13 mouse cellular contexts compared by ENCODE assay signal in the genomic region with DNA sequence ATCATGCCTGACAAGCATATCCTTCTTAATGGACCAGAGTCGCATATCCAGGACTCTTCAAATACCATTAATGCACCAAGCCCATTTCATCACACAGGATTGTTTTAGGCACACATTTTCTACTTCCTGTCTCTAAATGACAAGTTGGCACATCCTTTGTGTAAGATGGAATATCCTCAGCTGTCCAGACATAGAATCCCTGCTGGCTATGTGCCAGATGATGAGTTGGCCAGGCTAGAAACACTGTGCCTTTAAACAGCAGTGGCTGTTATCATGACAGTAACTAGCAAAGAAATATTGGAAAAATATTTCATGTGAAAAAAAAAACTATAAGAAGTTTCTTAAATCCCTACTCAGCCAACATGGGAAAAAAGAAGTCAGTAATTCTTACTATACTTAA. TPM values are rescaled to one million over a fixed set of nuclear protein-coding genes. Genes with fewer than 3 reads are reported as not detected.
A peak's percentile ranks its signal among the peaks of the same experiment; 100 is the strongest.
DNase-seq lines count a peak whose midpoint lies in the region; ATAC-seq and TF ChIP-seq lines count a peak whose summit lies in the region.
"Had no signal": no experiment of that assay in that cellular context is flagged by ENCODE, and none has a peak within 500 bp of the region (broad histone marks: within the 10 kb centered on the region; RNA-seq: fewer than 3 reads in every experiment).

No protein-coding gene starts in this region.

- intact Hi-C loops in heart, postnatal 25 days (cut with DNase I) = no loop called here

- in situ Hi-C loops in Patski (cut with MboI; ENCODE audit: low pct_unique_long_range_greater_than_20kb) = no loop called here

- CTCF ChIA-PET in Patski (lab: Charles Lee) = interaction anchor here (0.6 kb wide), 1 partner anchor 10 kb away, joined by 3 read pairs; no protein-coding TSS in a partner anchor

- no peak overlapping the region for H3K4me3 ChIP-seq in liver, embryonic 11.5 days (ENCODE audit: low read depth, low read length)
- H3K4me3 ChIP-seq: embryonic facial prominence, embryonic 12.5 days; heart, adult 2 months; midbrain, embryonic 13.5 days; neural tube, embryonic 13.5 days had no signal

- H3K9me3 ChIP-seq in liver, embryonic 11.5 days (ENCODE audit: control insufficient read depth, low read length) = no peaks in the 10 kb centered on the region
- H3K9me3 ChIP-seq: embryonic facial prominence, embryonic 12.5 days; midbrain, embryonic 13.5 days; neural tube, embryonic 13.5 days had no signal

- WGBS in liver, embryonic 11.5 days = 56% methylated on average over 1 of the region's 1 CpGs

- H3K27me3 ChIP-seq in liver, embryonic 11.5 days (replicated peaks; ENCODE audit: control insufficient read depth, insufficient read depth, low read length) = no peaks in the 10 kb centered on the region
- peaks cover 15% of the 10 kb centered on the region for H3K27me3 ChIP-seq in Patski
- H3K27me3 ChIP-seq: embryonic facial prominence, embryonic 12.5 days; midbrain, embryonic 13.5 days; neural tube, embryonic 13.5 days had no signal

- H3K4me1 ChIP-seq in liver, embryonic 11.5 days (replicated peaks; ENCODE audit: control insufficient read depth, insufficient read depth, low read length) = no peaks in the 10 kb centered on the region
- H3K4me1 ChIP-seq: embryonic facial prominence, embryonic 12.5 days; midbrain, embryonic 13.5 days; neural tube, embryonic 13.5 days had no signal

- ATAC-seq in liver, embryonic 11.5 days (replicated peaks; ENCODE audit: low FRiP score) = no peak
- ATAC-seq in Patski = no peak
- ATAC-seq: inflammation-experienced regulatory T-cells, adult 6 months; midbrain, embryonic 13.5 days had no signal

- H3K9ac ChIP-seq in liver, embryonic 11.5 days (ENCODE audit: low read depth, low read length) = no peak overlapping the region
- H3K9ac ChIP-seq: embryonic facial prominence, embryonic 12.5 days; midbrain, embryonic 13.5 days; neural tube, embryonic 13.5 days had no signal

- no peak for TF ChIP-seq CTCF in Patski (IDR thresholded peaks at IDR 0.05)

- H3K36me3 ChIP-seq in liver, embryonic 11.5 days (ENCODE audit: control insufficient read depth, insufficient read depth, low read length) = no peaks in the 10 kb centered on the region
- H3K36me3 ChIP-seq: embryonic facial prominence, embryonic 12.5 days; midbrain, embryonic 13.5 days; neural tube, embryonic 13.5 days had no signal

- no peak overlapping the region for H3K4me2 ChIP-seq in liver, embryonic 11.5 days
- H3K4me2 ChIP-seq: embryonic facial prominence, embryonic 12.5 days; midbrain, embryonic 13.5 days; neural tube, embryonic 13.5 days had no signal

- DNase-seq in adrenal gland, postnatal 10 days = peak; percentile 12
- DNase-seq in adrenal gland, postnatal 4 days (ENCODE audit: low spot score in 2 of 2) = no peak
- peak; percentile 40 for DNase-seq in heart, adult 11 months
- no peak for DNase-seq in heart, postnatal 25 days (ENCODE audit: low spot score)
- peak; percentile 5 for DNase-seq in liver
- DNase-seq in liver, embryonic 11.5 days (ENCODE audit: low spot score) = no peak
- DNase-seq in Patski (ENCODE audit: low read depth, low spot score) = peak; percentile 9
- DNase-seq in MN1 (ENCODE audit: low spot score) = no peak
- DNase-seq: heart, adult 2 months had no signal

- no peak overlapping the region for H3K27ac ChIP-seq in liver, embryonic 11.5 days (ENCODE audit: low read depth, low read length)
- H3K27ac ChIP-seq: embryonic facial prominence, embryonic 12.5 days; heart, adult 2 months; midbrain, embryonic 13.5 days; neural tube, embryonic 13.5 days had no signal

- POLR2A ChIA-PET in Patski (lab: Charles Lee) = no interaction called here

RNA-seq across cellular contexts. Expression of a gene that starts 35.4 kb away (rescaled TPM):
- total RNA-seq in adrenal gland, postnatal 10 days (2021) = 10 to 100 TPM in 1 of 2 experiments, 1 to 10 TPM in 1; 8.9 to 13.0 TPM
- total RNA-seq in adrenal gland, postnatal 4 days (2021) = 10 to 100 TPM; 11.7 to 12.1 TPM
- total RNA-seq in heart, postnatal 25 days (2021) = 10 to 100 TPM in 1 of 2 experiments, 1 to 10 TPM in 1; 8.7 to 11.7 TPM
- polyA plus RNA-seq in liver, embryonic 11.5 days (2014; fragmentation: Nextera tagmentation; extraction: Ambion mirVana) = 1.8 TPM in 2 replicates
- polyA plus RNA-seq in Patski (2021) = 2.2 TPM

Comparison
In these comparisons a context has a peak if more than half of its experiments do, and no peak if none do; other contexts are left out.
1. DNase-seq: peak in adrenal gland, postnatal 10 days (single experiment), heart, adult 11 months (single experiment), liver (single experiment) and Patski (single experiment); none in adrenal gland, postnatal 4 days (0 of 2), heart, postnatal 25 days (single experiment), liver, embryonic 11.5 days (single experiment) and MN1 (single experiment).